Mouse (Mus musculus) ovary, postnatal 36 days (tissue): ENCODE measurements around the gene Zfhx3.
A peak's percentile ranks its signal among the peaks of the same experiment; 100 is the strongest.

Experiments
- DNase-seq: peaks from one replicate; pipeline ENCODE4 v3.0.0; 2022; ENCODE audit warnings: low spot score, mixed read lengths

Gene Zfhx3

DNA sequence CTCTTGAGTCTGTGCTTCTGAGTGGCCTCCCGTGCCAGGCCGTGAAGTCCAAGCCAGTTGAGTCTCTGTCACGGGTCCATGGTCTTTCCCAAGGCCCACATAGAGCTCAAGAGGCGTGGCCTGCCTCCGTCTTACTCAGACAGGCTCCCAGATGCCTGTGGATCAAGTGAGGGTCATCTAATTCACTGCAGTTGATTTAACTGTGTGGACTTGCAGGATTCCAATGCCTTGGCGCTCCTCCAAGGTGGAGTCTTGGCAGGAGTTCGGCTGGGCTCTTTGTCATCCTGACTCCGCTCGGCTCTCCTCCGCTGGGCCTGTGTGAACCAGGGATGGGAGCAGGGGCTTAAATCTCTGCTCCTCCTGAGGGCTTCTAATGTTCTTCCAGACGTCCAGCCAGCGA, 855.6 kb downstream of the Zfhx3 start:
- peak; percentile 87 for DNase-seq

DNA sequence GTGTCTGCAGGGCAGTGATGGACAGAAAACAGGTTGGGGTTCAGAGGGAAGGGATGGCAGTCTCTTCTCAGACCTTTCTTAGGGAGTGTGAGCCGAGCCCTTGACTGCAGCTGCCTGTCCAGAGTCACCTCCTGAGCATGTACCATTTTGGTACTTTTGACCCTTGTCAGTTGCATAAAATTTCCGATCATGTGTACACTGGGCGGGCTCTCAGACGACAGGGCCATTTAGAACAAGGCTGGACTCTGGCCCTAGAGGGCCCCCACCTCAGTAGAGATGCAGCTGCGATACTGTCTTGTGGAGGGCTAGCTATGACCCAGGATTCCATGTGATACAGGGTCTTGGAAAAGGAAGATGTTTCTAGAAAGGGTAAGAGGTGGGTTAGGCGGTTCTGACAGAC, 856.8 kb downstream of the Zfhx3 start:
- no peak for DNase-seq

DNA sequence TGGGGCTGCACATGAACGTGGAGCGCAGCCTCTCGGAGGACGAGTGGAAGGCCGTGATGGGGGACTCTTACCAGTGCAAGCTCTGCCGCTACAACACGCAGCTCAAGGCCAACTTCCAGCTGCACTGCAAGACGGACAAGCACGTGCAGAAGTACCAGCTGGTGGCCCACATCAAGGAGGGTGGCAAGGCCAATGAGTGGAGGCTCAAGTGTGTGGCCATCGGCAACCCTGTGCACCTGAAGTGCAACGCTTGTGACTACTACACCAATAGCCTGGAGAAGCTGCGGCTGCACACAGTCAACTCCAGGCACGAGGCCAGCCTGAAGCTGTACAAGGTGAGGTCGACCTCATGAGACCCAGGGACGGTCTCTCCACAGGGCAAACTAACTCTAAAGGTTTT, 857.9 kb downstream of the Zfhx3 start:
- DNase-seq, result no peak

DNA sequence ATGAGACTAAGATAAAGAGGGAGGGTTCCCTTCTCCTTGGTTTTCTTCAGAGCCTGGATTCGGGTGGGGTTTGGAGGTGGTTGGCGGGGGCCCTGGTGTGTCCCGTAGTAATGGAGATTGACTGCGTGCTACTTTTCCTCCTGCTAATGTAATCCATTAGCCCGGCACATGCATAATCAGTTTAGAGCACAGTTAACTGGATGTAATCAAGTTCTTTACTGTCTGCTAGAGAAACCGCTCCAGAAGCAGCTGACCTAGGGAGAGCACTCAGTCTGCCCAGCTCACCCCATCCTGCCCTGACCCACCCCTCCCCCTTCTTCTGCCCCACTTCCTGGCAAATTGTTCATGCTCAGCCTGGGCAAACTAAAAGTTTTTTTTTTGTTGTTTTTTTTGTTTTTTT, 860.6 kb downstream of the Zfhx3 start:
- DNase-seq, result no peak

DNA sequence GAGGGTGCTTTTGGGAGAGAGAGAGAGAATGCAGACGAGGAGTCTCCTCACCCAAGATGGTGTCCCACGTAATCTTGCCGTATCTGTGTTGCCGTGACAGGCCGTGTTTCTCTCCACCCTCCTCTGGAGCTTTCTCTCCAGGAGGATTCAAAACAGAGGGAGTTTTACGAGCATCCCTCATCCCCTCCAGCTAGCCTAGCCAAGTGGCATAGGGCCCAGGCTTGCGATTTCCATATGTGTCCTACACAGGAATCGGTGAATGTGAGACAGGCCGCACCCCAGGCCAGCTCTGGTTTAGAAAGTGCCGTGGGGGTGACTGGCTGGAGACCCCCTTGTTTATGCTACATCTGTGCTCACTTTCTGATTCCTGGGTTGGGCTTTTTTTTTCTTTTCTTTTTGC, 869.2 kb downstream of the Zfhx3 start:
- no peak for DNase-seq

DNA sequence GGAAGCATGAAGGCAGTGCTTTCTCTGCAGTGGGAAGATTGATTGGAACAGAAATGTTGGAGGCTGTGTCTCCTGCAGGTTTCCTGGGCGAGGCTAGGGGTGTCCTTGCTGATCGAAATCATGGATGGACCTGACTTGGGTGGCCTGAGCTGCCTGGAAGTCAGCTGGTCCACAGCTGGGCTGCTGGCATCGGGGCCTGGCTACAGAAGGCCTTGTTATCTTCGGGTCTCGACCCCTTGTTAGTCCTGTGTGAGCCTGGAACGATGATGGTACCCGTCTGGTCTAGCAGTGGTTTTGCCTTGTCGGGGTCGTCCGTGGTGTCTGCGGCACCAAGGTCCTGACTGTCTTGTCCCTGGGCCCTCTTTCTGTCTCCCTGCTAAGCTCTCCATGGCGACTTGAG, 870.9 kb downstream of the Zfhx3 start:
- no peak for DNase-seq

DNA sequence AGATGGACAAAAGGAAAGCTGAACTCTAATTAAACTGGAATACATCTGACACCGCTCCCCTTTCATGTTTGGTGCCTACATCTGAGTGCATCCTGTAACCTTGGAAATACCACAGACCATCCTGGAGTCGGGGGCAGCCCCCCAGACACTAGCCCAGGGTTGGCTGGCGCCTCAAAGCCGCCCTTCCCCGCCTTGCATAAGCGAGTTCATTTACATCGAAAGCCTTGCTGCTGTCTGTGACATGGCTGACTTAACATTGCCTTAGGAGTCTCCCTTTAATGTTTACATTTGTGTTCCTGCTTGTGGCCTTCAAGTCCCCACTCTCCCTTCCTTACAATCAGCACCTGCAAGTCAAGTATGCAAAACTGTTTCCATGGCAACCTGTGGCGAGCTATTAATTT, 876.8 kb downstream of the Zfhx3 start:
- DNase-seq, result no peak

DNA sequence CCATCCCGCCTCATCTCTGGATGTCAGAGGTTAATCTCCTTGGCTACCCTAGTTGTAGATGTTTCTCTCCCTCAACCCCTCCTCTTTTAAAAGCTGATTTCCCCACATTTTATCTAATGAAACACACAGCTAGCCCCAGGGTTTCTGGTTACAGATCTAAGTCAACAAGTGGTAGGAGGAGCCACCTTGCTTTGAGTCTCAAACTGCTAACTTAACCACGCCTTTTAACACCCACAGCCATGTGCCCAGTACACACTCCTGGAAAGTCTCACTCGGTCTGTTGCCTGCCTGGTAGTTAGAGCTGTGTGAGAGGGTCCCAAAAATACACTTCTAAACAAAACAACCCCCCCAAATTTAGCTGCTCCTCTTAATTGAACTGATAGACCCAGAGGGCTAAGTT, 877.4 kb downstream of the Zfhx3 start:
- no peak for DNase-seq

DNA sequence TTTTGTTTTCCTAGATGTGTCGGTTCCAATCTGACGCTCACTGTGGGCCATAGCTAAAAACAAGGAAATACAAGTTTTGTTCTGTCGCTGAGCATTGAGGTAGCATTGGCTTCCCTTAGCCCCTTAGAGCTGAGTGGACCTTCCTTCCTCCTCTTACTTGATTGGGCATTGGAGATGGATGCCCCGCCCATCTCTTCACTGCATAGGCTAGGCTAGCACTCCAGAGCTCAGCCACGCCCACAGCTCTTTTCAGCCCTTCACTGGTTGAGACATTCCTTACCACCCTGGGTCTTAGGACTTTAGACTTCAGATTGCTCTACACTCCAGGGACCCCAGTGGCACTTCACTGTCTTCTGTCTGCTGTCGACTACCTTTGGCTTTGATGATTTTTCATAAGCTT, 878.2 kb downstream of the Zfhx3 start:
- DNase-seq, result peak; percentile 49

DNA sequence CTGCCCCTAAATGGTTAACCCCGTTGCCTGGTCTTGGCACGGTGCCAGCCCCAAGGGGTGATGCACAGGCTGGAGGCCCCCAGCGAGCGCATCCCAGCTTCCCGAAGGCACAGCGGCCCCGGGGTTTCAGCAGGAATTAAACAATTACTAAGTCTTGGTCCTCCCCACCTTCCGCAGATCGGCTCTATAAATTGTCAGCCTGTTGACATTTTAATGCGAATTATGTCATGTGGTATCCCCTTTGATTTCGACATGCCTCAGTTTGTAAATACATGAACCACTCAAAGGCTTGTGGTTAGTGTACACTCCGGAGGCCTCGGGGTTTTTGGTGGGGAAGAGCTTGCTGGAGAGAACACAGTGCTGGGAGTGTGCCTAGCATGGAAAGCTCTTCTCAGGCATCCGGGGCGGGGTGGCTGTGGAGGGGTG, 880.4 kb downstream of the Zfhx3 start:
- no peak for DNase-seq

DNA sequence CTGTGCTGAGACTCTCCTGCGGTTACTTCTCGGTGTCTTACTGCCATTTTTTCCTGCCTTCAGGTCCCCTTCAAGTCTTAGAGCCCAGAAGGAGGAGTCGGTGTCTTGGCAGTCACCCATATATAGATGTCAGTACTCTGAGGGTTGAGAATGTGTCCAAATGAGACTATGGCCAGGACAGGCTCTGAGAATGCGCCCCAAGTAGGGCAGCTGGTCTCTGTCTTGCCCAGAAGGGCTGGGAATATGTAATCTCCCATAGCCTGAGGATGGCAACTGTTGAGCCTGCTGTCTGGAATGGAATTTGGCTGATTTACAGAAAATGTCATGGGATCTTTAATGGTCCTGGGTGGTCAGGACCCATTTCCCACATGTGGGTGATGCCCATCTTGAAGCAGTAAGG, 881.6 kb downstream of the Zfhx3 start:
- DNase-seq, result no peak

DNA sequence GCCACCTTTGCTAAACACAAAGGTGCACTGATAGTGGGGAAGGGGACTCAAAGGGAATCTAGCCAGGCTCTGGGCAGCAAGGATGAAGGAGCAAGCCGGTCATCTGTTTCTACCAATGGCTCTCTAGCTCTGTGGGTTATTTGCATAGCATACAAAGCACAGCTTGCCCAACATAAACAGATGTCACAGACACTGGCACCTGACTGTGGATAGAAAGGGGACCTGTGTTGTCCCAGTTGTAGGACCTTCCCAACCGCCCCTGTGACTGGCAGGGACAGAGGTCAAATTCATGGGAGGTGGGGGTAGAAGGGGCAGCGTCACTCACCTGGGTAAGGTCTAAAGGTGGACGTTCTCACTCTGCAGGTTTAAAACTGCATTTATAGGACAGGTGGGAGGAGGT, 884.0 kb downstream of the Zfhx3 start:
- DNase-seq, result no peak

DNA sequence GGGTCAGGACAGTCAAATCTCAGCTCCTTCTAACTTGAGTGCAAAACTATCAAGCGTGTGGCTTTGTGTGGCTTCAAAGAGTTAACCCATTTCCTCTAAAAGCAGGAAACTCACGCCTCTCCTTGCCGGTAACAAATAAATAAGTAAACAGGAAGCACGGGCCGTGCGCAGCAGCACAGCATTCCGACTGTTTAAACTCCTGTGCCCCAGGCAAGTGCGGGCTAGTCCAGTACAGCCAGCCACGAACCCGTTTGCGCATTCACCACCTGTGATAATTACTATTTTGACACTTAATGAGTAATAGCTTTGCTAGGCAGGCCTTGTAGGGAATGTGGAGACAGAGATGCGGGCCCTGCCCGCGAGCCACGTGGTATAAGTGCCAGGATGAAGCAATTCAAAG, 885.0 kb downstream of the Zfhx3 start:
- no peak for DNase-seq

DNA sequence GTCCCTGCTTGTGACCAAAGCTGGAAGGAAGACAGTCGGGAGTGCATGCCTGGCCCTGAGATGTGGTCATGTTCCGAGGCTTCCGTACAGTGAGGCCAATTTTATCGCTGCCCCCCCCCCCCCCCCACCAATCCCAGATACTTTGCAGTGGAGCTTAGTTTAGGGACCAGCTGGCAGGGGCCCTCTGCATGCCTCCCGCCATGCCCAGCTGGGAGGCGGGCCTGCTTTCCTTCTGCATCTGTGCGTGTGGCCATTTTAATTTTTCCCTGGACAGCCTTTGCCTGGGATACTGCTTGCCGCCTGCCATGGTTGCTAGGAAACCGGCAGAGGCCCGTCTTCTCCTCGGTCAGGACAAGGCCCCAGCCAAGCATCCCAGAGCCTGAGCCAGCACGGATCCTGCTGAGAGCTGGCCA, 886.9 kb downstream of the Zfhx3 start:
- no peak for DNase-seq

DNA sequence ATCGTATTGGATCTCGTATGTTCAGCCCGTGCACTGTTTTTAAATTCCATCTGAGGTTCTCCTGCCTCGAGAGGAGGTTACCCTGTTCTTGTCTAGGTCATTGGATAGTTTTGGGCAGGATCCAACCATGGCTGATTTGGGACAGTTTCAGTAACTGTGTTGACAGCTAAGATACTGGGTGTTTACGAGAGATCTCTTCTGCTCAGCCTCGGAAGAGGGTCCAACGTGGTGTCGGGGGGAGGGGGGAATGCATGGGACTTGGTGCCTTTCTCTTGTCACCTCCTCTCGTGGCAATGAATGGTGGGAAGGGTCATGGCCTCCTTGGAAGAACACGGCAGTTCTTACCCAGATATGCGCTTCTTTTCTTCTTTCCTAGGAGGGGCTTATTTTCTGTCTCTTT, 892.7 kb downstream of the Zfhx3 start:
- DNase-seq, result no peak

DNA sequence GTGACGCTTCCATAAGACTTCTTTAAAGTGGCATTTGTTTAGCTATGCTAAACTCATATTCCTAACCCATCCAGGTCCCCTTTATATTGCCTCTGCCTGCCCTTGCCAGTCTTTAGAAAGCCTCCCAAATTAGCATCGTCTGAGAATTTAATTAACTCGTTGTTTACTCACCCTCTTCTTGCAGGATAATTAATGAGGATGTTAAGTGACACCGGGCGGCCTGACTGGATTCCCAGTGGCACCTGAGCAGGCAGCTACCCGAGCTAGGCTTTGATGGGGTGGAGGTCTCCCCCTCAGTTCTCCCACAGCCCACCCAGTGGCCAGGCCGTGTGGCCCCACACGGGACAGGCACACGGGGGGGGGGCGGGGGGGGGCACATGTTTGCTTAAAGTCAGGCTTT, 895.3 kb downstream of the Zfhx3 start:
- no peak for DNase-seq

DNA sequence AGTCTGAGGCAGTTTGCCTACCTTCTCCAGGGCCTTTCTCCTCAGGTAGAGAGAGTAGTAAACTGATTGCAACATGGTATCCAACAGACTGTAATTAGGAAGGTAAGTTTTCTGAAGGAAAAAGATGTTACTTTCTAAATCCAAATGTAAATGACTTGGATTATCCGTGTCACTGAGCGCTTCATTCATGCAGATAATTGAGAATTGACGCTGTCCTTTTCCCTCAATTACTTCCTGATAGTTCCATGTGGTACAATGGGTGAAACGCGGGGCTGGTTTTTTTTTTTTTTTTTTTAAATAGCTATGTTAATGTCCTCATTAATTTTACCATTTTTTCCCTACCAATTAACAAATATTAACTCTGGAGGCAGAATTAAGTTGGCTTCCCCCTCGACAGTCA, 896.3 kb downstream of the Zfhx3 start:
- no peak for DNase-seq

DNA sequence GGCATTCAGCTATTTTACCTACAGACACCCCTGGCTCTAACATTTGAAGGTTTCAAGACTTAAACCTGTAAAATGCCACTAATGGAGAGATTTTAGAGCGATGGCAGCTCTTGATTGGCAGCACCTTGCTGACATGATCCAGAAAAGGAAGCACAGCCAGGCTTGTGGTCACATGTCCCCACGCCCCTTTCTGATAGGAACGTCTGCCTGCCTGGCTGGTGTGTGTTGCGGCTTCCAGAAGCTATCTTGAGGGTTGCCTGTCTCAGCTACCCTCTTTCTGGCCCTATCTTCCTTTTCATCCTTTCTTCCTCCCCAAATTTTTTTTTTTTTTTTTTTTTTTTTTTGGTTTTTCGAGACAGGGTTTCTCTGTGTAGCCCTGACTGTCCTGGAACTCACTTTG, 899.9 kb downstream of the Zfhx3 start:
- no peak for DNase-seq

DNA sequence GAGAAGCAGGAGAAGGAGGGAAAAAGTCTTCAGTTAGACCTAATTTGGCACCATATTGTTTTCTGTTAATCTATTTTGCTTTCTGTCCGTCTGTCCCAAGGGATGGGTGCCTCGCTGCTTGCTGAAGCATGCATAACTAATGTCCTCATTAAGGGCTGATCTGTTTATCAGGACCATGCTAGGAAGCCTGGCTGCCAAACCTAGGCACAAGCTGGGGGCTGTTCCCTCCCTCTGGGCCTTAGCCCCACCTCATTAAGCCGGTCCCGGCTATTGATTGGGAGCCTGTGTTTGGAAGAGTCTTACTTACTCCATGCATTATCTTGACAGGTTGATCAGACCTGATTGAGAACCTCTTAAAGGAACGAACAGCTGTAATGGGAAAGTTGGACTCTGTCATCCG, 903.7 kb downstream of the Zfhx3 start:
- DNase-seq, result no peak

DNA sequence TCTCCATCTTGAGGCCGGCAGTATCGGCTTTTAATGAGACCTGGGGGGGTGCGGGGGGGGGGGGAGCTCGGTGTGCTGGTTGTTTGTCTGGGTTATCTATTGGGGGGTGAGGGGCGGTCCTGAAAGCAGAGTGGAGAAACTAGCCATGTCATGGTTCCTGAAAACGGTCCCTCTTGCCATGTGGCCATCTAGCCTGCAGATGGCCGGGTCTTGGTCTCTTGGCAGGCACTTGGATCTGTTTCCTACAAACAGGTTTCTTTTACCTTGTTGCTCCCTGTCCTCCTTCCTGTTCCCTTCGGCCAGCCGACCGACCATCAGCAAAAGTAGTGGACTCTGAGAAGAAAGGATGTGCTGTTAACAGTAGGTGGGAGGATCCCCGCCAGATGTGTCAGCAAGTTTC, 904.4 kb downstream of the Zfhx3 start:
- DNase-seq, result no peak

DNA sequence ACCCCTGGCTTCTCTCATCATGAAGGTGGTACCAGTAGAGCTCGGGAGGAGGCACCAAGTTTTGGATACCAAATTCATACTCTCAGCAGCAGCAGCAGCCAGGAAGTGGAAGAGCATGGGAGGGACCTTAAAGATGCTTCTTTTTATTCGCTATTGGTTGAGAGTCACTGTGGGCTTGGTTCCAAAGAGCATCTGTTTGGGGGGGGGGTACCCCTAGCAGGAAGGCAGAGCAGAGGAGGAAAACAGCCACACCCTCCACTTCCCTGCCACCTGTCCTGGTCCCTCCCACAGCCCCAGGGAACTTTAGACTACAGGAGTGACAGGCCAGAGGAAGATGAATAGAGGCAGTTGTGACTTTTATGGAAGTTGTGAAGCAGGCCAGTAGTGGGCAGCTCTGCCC, 904.9 kb downstream of the Zfhx3 start:
- DNase-seq, result no peak

DNA sequence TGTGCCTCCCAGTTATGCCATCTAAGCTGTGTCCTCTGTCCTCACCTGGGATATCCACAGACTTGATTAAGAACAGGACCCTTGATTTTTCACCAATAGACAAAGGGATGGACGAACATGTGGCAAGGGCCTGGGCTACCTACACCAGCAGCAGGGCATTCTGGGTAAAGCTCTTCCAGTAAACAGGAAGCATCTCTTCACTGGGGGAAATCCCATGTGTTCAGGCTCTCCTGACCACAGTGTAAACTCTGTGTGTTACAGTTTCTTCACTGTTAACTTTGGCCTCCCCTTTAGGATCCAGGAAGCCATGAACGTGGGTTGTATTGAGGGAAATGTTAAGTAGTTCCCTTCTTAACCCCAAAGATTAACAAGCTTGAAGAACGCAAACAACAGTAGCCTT, 906.0 kb downstream of the Zfhx3 start:
- no peak for DNase-seq

DNA sequence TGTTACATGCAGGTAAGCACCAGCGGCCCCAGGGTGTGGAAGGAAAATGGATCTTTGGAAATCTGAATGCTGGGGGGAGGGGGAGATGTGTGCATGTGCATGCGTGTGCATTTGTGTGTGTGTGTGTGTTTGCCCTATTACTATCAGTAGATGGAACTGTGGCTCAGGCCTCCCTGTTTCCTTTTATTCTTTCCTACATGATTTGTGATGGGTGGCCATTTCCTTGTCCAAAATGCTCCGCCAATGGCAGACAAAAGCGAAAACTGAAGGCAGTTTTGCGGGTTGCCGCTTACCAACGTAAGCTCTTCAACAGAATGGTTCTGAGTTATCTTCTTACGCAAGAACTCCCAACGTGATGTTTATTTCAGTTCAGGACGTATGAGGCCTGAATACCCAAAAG, 910.6 kb downstream of the Zfhx3 start:
- DNase-seq, result no peak

DNA sequence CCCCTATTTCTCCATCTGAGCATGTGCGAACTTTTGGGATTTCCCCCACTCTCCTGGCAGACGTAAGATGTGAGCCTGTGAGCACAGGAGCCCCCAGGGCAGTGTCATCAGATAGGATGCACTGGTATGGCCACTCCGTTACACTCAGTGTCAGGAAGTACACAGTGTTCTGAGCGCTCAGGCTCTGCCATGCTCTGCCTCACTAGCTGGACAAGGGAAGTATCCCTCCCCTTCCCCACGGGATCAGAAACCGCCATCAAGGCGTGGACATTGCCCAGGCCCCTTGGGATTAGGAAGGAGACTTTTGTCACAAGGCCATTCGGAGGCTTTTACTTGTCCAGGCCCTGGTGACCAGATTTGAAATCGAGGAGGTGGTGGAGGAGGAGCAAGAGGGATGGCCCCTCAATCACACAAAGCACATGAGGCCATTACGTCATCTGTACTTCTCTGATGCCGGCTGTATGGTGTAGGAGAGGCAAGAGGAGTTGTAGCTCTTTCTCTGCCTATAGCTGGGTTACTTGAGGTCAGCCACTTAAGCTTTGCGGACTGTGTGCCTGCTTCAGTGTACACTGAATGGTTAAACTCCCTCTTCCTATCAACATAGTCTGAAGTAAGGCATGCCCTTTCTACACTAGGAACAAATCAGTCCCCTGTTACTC, 912.1 kb downstream of the Zfhx3 start:
- no peak for DNase-seq

DNA sequence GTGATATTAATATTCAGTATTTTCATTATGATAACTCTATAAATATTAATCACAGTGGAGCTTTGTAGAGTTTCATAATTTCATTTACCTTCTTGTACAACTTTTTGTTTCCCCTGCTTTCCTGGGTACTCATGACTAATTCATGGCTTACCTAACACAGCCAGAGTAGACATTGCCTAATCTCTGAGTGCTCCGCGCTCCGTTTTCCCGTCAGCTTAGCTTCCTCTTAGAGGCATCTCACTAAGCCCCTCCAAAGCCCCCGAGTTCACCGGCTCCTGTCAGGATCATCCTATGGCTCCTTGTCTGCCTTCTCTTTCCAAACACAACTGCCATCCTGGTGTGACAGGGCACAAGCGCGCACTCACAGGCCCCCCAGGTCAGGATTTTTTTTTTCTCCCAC, 916.6 kb downstream of the Zfhx3 start:
- no peak for DNase-seq
